Mouse (Mus musculus) liver, embryonic 12.5 days (tissue): ENCODE measurements around the gene Rictor. TPM values are rescaled to one million over a fixed set of nuclear protein-coding genes. Genes with fewer than 3 reads are reported as not detected.
"Not testable (repeated sequence)": the region's sequence is repeated elsewhere in the genome, so short reads cannot be mapped to it uniquely, and the experiment has no call there.

Experiments
- ATAC-seq: fragments of 200-750 bp; cut with Nextera tagmentation; 2 replicates; pipeline ENCODE4 v1.8.0; 2017; ENCODE audit warnings: moderate number of reproducible peaks, mild to moderate bottlenecking, moderate library complexity
- H3K27ac ChIP-seq: fragments of 300-500 bp; sonication (generic); 2 replicates; pipeline ENCODE4 v1.5.1; 2016; ENCODE audit warnings: mild to moderate bottlenecking
- H3K27me3 ChIP-seq: fragments of 300-500 bp; sonication (generic); replicated peaks from 2 replicates; pipeline ENCODE4 v1.6.1; 2016; ENCODE audit warnings: mild to moderate bottlenecking, moderate library complexity
- H3K36me3 ChIP-seq: fragments of 300-500 bp; sonication (generic); 2 replicates; pipeline ENCODE4 v1.6.1; 2016; ENCODE audit warnings: mild to moderate bottlenecking, moderate library complexity
- H3K4me1 ChIP-seq: fragments of 300-500 bp; sonication (generic); 2 replicates; pipeline ENCODE4 v1.6.1; 2016
- H3K4me2 ChIP-seq: fragments of 300-500 bp; sonication (generic); 2 replicates; pipeline ENCODE4 v1.6.1; 2016; ENCODE audit warnings: mild to moderate bottlenecking, moderate library complexity
- H3K4me3 ChIP-seq: fragments of 300-500 bp; sonication (generic); 2 replicates; pipeline ENCODE4 v1.5.1; 2016; ENCODE audit warnings: mild to moderate bottlenecking, moderate library complexity
- H3K9ac ChIP-seq: fragments of 300-500 bp; sonication (generic); 2 replicates; pipeline ENCODE4 v1.6.1; 2016; ENCODE audit warnings: mild to moderate bottlenecking, moderate library complexity
- H3K9me3 ChIP-seq: fragments of 300-500 bp; sonication (generic); replicated peaks from 2 replicates; pipeline ENCODE4 v1.6.1; 2016; ENCODE audit warnings: mild to moderate bottlenecking, moderate library complexity
- WGBS: fragments of 180-500 bp; shearing (Covaris S2); methylation state at CpG from one replicate; pipeline ENCODE4 v1.1.7; 2016; ENCODE audit not compliant: insufficient replicate concordance; 5-methylcytosine and 5-hydroxymethylcytosine counted together
- polyA plus RNA-seq: library from polyadenylated mRNA; unstranded; fragments of >200 nt; fragmentation: Nextera tagmentation; extraction: Ambion mirVana; gene quantifications from 2 replicates; pipeline ENCODE4 v1.2.1, GENCODE M21; 2016

Rictor gene
- polyA plus RNA-seq, 1 experiment from 2014 or later = 25.0 TPM

DNA sequence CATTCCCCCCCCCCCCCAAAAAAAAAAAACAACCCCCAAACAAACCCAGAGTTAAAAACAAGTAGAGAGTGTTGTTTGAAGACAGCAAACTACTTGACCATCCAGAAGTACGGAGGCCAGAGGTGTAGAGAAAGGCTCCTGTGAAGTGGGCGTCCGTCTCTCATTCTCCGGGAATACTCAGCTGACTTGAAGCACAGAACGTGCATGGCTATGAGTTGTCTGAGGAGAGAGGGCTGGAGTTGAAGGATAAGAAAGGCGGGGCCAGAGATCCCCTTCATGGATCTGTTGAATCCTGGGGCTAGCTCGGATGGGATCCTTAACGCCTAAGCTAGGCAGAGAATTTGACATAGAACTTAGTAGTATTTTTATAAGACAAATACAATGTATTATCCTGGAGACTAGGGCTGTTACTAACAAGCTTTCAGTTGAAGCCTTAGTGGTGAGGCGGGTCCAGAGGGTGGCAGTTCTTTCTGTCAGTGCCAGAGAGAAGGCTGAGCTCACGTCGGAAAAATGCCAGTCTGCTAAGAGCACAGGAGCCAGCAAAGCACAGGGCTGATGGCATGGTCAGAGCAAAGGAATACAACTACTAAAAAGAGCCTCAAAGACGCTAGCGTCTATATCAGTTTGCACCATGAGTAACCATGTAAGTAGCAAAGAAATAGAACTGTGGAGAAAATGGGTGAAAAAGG is 34.3 kb downstream of the Rictor start:
- no peak overlapping the region for H3K4me2 ChIP-seq
- no peaks in the 10 kb centered on the region for H3K27me3 ChIP-seq
- 71% methylated on average over 13 of the region's 13 CpGs for WGBS
- no peak overlapping the region for H3K4me3 ChIP-seq
- ATAC-seq = no peak
- no peaks in the 10 kb centered on the region for H3K9me3 ChIP-seq
- no peak overlapping the region for H3K27ac ChIP-seq
- peaks cover 38% of the 10 kb centered on the region for H3K36me3 ChIP-seq
- no peak overlapping the region for H3K9ac ChIP-seq
- peaks cover 17% of the 10 kb centered on the region for H3K4me1 ChIP-seq

DNA sequence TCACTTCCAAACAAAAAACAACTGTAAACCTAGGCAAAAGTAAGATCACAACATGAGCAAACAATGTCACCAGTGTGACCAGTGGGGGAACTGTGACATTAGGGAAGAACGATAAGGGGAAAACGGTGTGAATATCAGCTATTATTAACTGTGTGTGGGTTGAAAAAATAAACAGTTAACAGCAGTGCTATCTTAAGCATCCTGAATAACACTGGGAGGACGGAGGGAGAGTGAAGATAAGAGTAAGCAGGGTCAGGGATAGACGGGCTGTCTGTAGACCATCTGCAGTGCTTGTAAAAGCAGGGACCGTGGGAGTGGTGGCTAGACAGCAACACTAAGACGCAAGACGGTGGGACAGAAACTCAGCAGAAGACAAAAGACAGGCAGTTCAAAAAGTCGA is 35.5 kb downstream of the Rictor start:
- peak; percentile 54 for ATAC-seq
- no peak overlapping the region for H3K4me2 ChIP-seq
- H3K27me3 ChIP-seq = no peaks in the 10 kb centered on the region
- peaks cover 40% of the 10 kb centered on the region for H3K36me3 ChIP-seq
- H3K4me3 ChIP-seq = no peak overlapping the region
- no peak overlapping the region for H3K9ac ChIP-seq
- 15% methylated on average over 8 of the region's 8 CpGs for WGBS
- no peak overlapping the region for H3K27ac ChIP-seq
- H3K9me3 ChIP-seq = no peaks in the 10 kb centered on the region
- peaks cover 17% of the 10 kb centered on the region for H3K4me1 ChIP-seq

DNA sequence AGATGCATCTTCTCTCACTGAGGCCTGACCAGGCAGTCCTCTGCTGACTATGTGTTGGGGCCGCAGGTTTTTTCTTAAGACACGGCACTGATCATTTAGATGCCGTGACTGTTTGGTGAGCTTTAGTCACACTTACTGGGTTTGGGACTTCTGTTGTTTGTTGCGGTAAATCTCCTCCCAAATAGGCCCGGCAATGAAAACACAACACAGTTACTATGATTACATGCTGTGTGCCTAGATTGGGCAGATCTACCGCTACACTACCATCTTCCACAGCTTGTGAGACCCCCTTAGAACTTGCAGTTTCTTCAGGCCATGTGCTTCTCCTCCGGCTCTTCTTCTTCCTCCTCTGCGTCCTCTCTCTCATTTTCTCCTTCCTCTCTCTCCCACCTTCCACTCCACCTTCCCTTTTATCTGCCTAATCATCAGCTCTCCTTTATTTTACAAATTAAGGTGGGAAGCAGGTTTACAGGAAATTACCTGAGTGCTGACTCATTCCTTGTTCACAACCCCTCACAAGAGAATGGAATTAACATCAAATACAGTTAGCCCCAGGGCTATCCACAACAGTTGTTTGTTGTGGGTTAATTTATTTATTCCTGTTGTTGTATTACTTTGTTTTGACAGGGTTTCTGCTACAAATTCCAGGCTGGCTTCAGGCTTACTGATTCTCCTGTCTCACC is 38.3 kb downstream of the Rictor start:
- 87% methylated on average over 8 of the region's 8 CpGs for WGBS
- Histone ChIP-seq H3K36me3 (peaks cover 54% of the 10 kb centered on the region), H3K4me1 (peaks cover 17% of the 10 kb centered on the region)
- not testable (repeated sequence) for H3K4me2 ChIP-seq, H3K27me3 ChIP-seq, ATAC-seq, H3K9ac ChIP-seq, H3K4me3 ChIP-seq, H3K27ac ChIP-seq, H3K9me3 ChIP-seq

DNA sequence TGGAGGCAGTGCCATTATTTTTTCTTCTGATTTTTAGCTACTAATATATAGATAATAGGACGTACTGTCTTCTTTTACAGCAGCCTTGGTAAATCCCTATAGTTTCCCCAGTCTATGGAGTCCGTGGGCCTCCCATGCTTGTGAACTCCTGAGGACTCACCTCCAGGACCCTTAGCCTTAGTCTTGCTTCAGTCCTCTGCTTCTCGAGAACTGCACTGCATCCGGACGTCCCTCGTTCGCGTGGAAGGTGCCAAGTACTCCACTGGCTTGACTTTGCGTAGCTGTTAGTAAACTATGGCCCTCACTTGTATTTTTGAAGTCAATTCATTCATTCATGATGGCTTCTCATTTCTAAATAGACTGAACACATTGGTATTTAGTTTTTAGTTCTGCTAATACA is 38.8 kb downstream of the Rictor start:
- no peak overlapping the region for H3K4me2 ChIP-seq
- H3K4me1 ChIP-seq = peaks cover 17% of the 10 kb centered on the region
- H3K9me3 ChIP-seq = no peaks in the 10 kb centered on the region
- H3K4me3 ChIP-seq = no peak overlapping the region
- ATAC-seq = no peak
- H3K9ac ChIP-seq = no peak overlapping the region
- no peak overlapping the region for H3K27ac ChIP-seq
- no peaks in the 10 kb centered on the region for H3K27me3 ChIP-seq
- WGBS = 86% methylated on average over 9 of the region's 9 CpGs
- H3K36me3 ChIP-seq = peaks cover 54% of the 10 kb centered on the region

DNA sequence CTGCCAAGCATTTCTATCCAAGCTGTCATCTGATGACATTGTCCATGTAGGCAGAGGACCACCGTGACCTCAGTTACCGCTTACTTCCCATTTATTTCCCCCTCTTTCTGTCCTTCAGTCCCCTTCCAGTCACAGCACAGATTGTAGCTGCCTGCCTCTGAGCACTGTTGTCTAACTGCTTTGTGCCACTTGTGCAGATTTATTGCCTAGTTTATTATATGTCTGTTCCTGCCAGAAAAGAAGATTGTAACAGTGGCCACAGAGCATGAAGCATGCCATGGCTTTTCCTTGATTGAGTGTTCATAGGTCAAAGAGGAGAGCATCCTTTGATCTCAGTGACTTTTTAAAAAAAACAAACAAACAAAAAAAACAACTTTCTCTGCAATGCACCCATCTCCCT is 46.2 kb downstream of the Rictor start:
- Histone ChIP-seq H3K27me3 (no peaks in the 10 kb centered on the region), H3K4me1 (no peaks in the 10 kb centered on the region), H3K36me3 (peaks cover 66% of the 10 kb centered on the region), H3K27ac (no peak overlapping the region), H3K4me2 (no peak overlapping the region), H3K9me3 (no peaks in the 10 kb centered on the region), H3K4me3 (no peak overlapping the region), H3K9ac (no peak overlapping the region)
- no peak for ATAC-seq
- WGBS = 86% methylated on average over 2 of the region's 2 CpGs

DNA sequence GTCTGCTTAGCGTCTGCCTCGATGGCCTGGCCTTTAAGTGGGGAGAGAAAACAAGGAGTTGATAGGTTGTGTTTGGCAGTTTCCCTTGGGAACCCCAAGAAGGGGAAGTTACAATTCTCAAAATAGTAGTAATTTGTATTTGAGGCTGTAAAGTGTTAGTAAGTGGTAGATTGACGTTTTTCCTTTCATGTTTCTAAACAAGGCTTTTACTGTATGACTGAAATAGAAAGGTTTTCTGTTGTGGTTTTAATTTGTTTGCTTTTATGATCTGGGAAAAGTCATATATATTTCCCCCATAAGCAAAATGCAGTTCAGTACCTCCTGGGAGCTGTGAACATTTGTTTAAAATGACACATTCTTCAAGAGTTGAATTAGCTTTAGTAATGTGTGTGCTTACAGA is 64.1 kb downstream of the Rictor start:
- Histone ChIP-seq H3K4me3 (no peak overlapping the region), H3K9me3 (no peaks in the 10 kb centered on the region), H3K4me2 (no peak overlapping the region), H3K36me3 (peaks cover 85% of the 10 kb centered on the region), H3K4me1 (no peaks in the 10 kb centered on the region), H3K27me3 (no peaks in the 10 kb centered on the region), H3K9ac (no peak overlapping the region), H3K27ac (no peak overlapping the region)
- no peak for ATAC-seq
- 79% methylated on average over 3 of the region's 3 CpGs for WGBS

DNA sequence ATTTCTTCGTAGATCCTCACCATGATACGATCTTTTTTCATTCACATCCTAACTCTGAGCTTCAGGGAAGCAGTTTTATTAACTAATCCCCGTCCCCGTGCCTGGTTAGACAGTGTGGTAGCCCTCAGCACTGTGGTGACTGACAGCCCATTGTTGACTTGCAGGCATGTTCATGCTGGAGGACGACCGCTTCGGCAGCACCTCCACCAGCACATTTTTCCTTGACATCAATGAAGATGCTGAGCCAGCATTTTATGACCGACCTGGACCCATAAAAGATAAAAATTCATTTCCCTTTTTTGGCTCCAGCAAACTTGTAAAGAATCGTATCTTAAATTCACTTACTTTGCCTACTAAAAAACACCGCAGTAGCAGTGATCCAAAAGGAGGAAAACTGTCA is 78.0 kb downstream of the Rictor start:
- Histone ChIP-seq H3K4me3 (no peak overlapping the region), H3K9ac (no peak overlapping the region), H3K27me3 (no peaks in the 10 kb centered on the region), H3K4me2 (no peak overlapping the region), H3K9me3 (no peaks in the 10 kb centered on the region), H3K4me1 (no peaks in the 10 kb centered on the region), H3K27ac (no peak overlapping the region), H3K36me3 (peaks cover 91% of the 10 kb centered on the region)
- no peak for ATAC-seq
- WGBS = 88% methylated on average over 10 of the region's 10 CpGs

DNA sequence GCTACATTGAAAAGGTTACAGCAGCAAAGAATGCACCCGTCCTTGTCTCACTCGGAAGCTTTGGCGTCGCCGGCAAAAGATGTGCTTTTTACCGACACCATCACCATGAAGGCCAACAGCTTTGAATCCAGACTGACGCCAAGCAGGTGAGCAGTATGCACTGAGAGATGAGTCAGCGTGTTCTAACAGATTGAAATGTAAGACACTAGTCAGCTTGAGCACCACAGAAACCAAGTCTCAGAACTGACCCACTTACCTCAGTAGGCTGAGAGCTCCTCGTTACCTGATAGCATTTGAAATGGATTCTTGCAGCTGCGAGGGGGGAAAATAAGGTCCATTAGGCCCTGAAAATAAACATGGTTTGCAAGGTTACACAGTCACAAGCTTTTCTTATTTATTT is 79.1 kb downstream of the Rictor start:
- no peaks in the 10 kb centered on the region for H3K27me3 ChIP-seq
- H3K4me3 ChIP-seq = no peak overlapping the region
- H3K27ac ChIP-seq = no peak overlapping the region
- no peak for ATAC-seq
- no peaks in the 10 kb centered on the region for H3K4me1 ChIP-seq
- H3K36me3 ChIP-seq = peaks cover 91% of the 10 kb centered on the region
- no peaks in the 10 kb centered on the region for H3K9me3 ChIP-seq
- WGBS = 94% methylated on average over 10 of the region's 10 CpGs
- no peak overlapping the region for H3K4me2 ChIP-seq
- no peak overlapping the region for H3K9ac ChIP-seq

DNA sequence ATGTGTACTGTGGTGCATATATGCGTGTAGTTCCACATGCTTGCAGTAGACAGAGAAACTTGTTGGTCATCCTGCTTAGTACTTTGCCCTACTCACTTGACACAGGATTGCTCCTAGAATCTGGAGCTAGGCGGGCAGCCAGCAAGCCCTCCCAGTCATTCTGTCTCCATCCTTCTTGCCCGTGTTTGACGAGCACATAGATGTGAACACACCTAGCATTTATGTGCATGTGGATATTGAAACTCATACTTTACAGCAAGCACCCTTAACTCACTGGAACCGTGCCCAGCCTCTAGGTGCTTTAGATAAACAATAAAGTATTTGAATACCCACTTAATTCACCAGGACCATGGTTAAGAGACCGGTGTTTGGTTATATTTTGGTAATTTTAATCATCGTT is 81.8 kb downstream of the Rictor start:
- H3K9ac ChIP-seq = no peak overlapping the region
- 89% methylated on average over 7 of the region's 7 CpGs for WGBS
- no peak overlapping the region for H3K4me2 ChIP-seq
- H3K4me1 ChIP-seq = no peaks in the 10 kb centered on the region
- no peaks in the 10 kb centered on the region for H3K9me3 ChIP-seq
- ATAC-seq = no peak
- H3K27ac ChIP-seq = no peak overlapping the region
- H3K4me3 ChIP-seq = no peak overlapping the region
- no peaks in the 10 kb centered on the region for H3K27me3 ChIP-seq
- peaks cover 93% of the 10 kb centered on the region for H3K36me3 ChIP-seq

DNA sequence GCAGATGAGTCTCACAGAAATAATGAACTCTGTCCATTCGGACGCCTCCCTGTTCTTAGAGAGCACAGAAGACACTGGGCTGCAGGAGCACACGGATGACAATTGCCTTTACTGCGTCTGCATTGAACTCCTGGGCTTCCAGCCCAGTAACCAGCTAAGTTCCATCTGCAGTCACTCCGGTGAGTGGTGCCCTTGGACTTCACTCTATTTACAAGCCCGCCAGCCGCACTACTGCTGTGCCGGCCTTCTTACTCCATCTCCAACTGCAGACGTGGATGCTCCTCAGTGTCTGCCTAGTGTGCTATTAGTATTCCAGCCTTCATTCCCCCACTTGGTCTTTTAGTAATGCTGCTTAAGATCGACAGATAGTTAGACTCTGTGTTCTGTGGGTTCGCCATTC is 83.5 kb downstream of the Rictor start:
- Histone ChIP-seq H3K36me3 (peaks cover 95% of the 10 kb centered on the region), H3K27me3 (no peaks in the 10 kb centered on the region), H3K4me2 (no peak overlapping the region), H3K9me3 (no peaks in the 10 kb centered on the region), H3K9ac (no peak overlapping the region), H3K4me3 (no peak overlapping the region), H3K27ac (no peak overlapping the region), H3K4me1 (no peaks in the 10 kb centered on the region)
- 84% methylated on average over 11 of the region's 11 CpGs for WGBS
- no peak for ATAC-seq

DNA sequence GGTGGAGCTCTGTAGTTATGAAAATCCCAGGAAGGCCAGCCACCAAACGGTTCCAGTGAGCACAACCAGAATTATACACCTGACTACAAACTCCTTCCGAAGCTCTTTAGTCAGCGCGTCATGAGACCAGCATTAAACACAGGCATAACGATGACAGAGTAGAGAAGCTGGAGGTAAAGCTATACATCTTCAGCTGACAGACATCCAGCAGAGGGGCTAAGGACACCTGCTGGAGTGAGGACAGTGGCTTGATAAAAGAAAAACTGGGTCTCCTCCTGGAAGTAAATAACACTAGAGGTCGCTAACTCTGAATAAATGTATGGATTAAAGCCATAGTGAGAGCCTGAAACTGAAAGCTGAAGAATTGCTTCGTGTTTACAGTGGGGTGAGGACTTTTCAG is 84.7 kb downstream of the Rictor start:
- Histone ChIP-seq H3K4me1 (no peaks in the 10 kb centered on the region), H3K9ac (no peak overlapping the region), H3K4me3 (no peak overlapping the region), H3K27me3 (no peaks in the 10 kb centered on the region), H3K9me3 (no peaks in the 10 kb centered on the region), H3K27ac (no peak overlapping the region), H3K4me2 (no peak overlapping the region), H3K36me3 (peaks cover 96% of the 10 kb centered on the region)
- ATAC-seq = no peak
- 89% methylated on average over 7 of the region's 7 CpGs for WGBS

DNA sequence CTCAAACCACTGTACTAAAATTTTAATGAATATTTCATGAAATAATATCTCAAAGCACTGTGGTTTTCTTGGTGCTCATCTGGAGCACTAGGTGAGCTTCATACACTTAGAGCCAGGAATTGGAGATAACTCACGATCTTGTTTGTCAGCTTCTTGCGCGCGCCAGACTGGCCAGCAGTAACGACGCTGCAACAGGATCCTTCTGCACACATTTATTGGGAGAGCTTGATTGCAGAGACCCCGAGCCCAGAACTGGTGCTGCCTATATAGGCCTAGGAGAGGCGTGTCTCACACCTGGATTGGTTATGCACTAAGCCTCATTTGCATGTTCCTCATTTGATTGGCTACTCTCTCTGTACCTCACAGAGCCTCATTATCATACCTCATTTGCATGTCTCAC is 93.0 kb downstream of the Rictor start:
- not testable (repeated sequence) for H3K4me2 ChIP-seq, H3K27ac ChIP-seq, H3K4me3 ChIP-seq, H3K9ac ChIP-seq, ATAC-seq, H3K4me1 ChIP-seq, H3K9me3 ChIP-seq, H3K27me3 ChIP-seq
- 95% methylated on average over 8 of the region's 8 CpGs for WGBS
- H3K36me3 ChIP-seq = peaks cover 42% of the 10 kb centered on the region

DNA sequence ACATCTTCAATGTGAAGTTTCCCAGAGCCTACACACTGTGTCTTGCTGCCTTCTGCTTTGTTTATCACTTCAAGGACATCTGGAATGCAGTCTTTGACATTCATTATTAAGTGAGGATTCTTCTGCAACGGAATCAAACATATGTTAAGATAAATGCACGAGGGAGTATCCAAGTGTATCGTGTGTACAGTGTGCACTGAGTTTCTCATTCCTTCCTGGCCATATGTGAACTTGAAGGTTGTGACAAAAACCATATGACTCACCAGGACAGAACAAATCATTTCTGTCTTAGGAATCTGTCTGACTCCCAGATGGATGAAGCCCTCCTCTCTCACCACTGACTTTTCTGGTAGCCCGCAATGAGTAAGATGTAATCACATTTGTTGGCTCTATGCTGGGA is 107.6 kb downstream of the Rictor start:
- no peak overlapping the region for H3K9ac ChIP-seq
- ATAC-seq = no peak
- no peaks in the 10 kb centered on the region for H3K9me3 ChIP-seq
- H3K27me3 ChIP-seq = no peaks in the 10 kb centered on the region
- no peak overlapping the region for H3K4me2 ChIP-seq
- no peaks in the 10 kb centered on the region for H3K4me1 ChIP-seq
- 71% methylated on average over 4 of the region's 4 CpGs for WGBS
- no peak overlapping the region for H3K27ac ChIP-seq
- no peak overlapping the region for H3K4me3 ChIP-seq
- no peaks in the 10 kb centered on the region for H3K36me3 ChIP-seq
